In the genomic region with DNA sequence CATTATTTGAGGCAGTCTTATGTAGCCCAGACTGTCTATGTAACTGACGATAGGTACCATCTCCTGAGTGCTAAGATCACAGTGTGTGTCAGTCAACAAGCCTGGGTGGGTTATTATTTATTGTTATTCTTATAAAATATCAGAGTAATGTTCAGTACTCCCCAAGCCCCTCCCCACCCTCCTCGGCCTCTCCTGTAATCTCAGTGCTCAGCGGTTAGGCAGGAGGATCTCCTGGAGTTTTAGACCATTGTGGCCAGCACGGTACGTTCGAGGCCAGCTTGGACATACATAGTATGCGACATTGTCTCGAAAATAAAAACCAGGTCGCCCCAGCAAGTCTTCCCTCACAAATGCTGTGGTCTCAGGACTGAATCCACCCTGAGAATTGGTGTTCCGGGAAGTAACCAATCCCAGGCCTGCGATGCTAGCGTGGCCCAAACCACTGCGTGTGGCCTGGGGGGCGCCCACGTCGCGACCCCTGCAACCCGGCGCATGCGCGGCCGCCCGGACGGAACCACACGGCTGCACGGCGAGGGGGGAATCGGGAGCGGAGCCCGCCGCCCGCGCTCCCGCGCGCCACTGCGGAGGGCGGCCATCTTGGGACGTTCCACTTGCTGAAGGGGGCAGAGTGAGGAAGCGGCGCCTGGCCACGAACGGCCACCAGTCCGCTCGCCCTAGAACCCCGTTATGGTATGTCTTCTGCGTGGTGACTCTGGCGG, we compare ENCODE assay signal across 8 mouse cellular contexts. TPM values are rescaled to one million over a fixed set of nuclear protein-coding genes. Genes with fewer than 3 reads are reported as not detected.
A peak's percentile ranks its signal among the peaks of the same experiment; 100 is the strongest.
DNase-seq lines count a peak whose midpoint lies in the region; ATAC-seq and TF ChIP-seq lines count a peak whose summit lies in the region.
"Not testable (repeated sequence)": the region's sequence is repeated elsewhere in the genome, so short reads cannot be mapped to it uniquely, and the experiment has no call there.

No protein-coding gene starts in this region.

- intact Hi-C loops in left cerebral cortex, postnatal 36 days (cut with DNase I): loop anchor here (10.0 kb wide), 1 partner anchor 151 kb away; the partner anchor contains the start of gene Hdac6

- H3K4me1 ChIP-seq in embryonic fibroblast, embryonic 13.5 days (ENCODE audit: control insufficient read depth, insufficient read depth, low read length); intestine, postnatal 0 days (replicated peaks; ENCODE audit: control insufficient read depth, insufficient read depth, low read length): not testable (repeated sequence)

- TF ChIP-seq POLR2A in embryonic fibroblast, embryonic 13.5 days (IDR thresholded peaks at IDR 0.05; ENCODE audit: low read depth, low read length): not testable (repeated sequence)

- H3K36me3 ChIP-seq in intestine, postnatal 0 days (ENCODE audit: control insufficient read depth, insufficient read depth): not testable (repeated sequence)

- not testable (repeated sequence) for H3K9me3 ChIP-seq in intestine, postnatal 0 days (ENCODE audit: control insufficient read depth)

- H3K4me2 ChIP-seq in intestine, postnatal 0 days (replicated peaks; ENCODE audit: low read depth): peak overlapping the region; percentile 45; the same call in 1 of the 2 replicates

- ATAC-seq in intestine, postnatal 0 days: peak; percentile 93
- ATAC-seq in megakaryocyte, adult 5-6 weeks (ENCODE audit: poor library complexity, severe bottlenecking): peak; percentile 89

- H3K27ac ChIP-seq in embryonic fibroblast, embryonic 13.5 days (ENCODE audit: insufficient read depth, low read length); intestine, postnatal 0 days (ENCODE audit: low read depth, low read length): not testable (repeated sequence)

- WGBS in intestine, postnatal 0 days: 18% methylated on average over 19 of the region's 48 CpGs

- DNase-seq in adrenal gland, postnatal 25 days: peak; percentile 71
- DNase-seq in heart, adult 8-10 months (ENCODE audit: low spot score): peak; percentile 76
- DNase-seq in left cerebral cortex, postnatal 36 days (ENCODE audit: low spot score in 2 of 2): peak; percentile 84 to 89
- peak; percentile 66 to 85 for DNase-seq in right cerebral cortex, adult 2 months (ENCODE audit: low spot score in 2 of 2)
- peak; percentile 73 for DNase-seq in urinary bladder, postnatal 25 days (ENCODE audit: low spot score)

- TF ChIP-seq CTCF in embryonic fibroblast, embryonic 13.5 days (IDR thresholded peaks at IDR 0.05; ENCODE audit: borderline replicate concordance, insufficient read depth, low read length); intestine, postnatal 0 days (IDR thresholded peaks at IDR 0.05; ENCODE audit: low read depth): not testable (repeated sequence)

- H3K9ac ChIP-seq in intestine, postnatal 0 days (ENCODE audit: low read depth, low read length): not testable (repeated sequence)

- H3K27me3 ChIP-seq in intestine, postnatal 0 days (replicated peaks; ENCODE audit: control insufficient read depth, insufficient read depth, low read length): not testable (repeated sequence)

- H3K4me3 ChIP-seq in embryonic fibroblast, embryonic 13.5 days (ENCODE audit: insufficient read depth, low read length): peak overlapping the region; percentile 48
- H3K4me3 ChIP-seq in intestine, postnatal 0 days (ENCODE audit: low read depth, low read length): peak overlapping the region; percentile 21; the same call in 1 of the 2 replicates

RNA-seq across cellular contexts. Expression of gene Was, which starts 5.9 kb away (rescaled TPM):
- 0.71 and 1.2 TPM in 2 replicates for total RNA-seq in adrenal gland, postnatal 25 days (2021)
- polyA plus RNA-seq in embryonic fibroblast, embryonic 13.5 days (2011; ENCODE audit: insufficient read length, low read depth, missing spikeins): 0.25 TPM in 1 of 2 replicates, not detected in the other
- 1 to 10 TPM; 1.3 to 2.5 (median 1.6) TPM for total RNA-seq in heart, adult 8-10 months (2022)
- polyA plus RNA-seq in intestine, postnatal 0 days (2015; fragmentation: Nextera tagmentation; extraction: Ambion mirVana): 0.34 and 0.48 TPM in 2 replicates
- total RNA-seq in left cerebral cortex, postnatal 36 days (2021): 1 to 10 TPM; 1.5 to 1.6 TPM
- 107 and 116 TPM in 2 replicates for total RNA-seq in megakaryocyte, adult 5-6 weeks (2015)
- total RNA-seq in megakaryocyte, adult 5-6 weeks (2017): 145 and 149 TPM in 2 replicates

RNA-seq across cellular contexts. Expression of gene Suv39h1, which starts 21.7 kb away (rescaled TPM):
- total RNA-seq in adrenal gland, postnatal 25 days (2021): 14.7 and 17.7 TPM in 2 replicates
- 24.8 and 31.0 TPM in 2 replicates for polyA plus RNA-seq in embryonic fibroblast, embryonic 13.5 days (2011; ENCODE audit: insufficient read length, low read depth, missing spikeins)
- 1 to 10 TPM; 4.0 to 6.4 (median 4.5) TPM for total RNA-seq in heart, adult 8-10 months (2022)
- polyA plus RNA-seq in intestine, postnatal 0 days (2015; fragmentation: Nextera tagmentation; extraction: Ambion mirVana): 15.5 and 16.5 TPM in 2 replicates
- total RNA-seq in left cerebral cortex, postnatal 36 days (2021): 10 to 100 TPM; 28.3 TPM
- 37.8 and 43.6 TPM in 2 replicates for total RNA-seq in megakaryocyte, adult 5-6 weeks (2015)
- 50.3 and 53.9 TPM in 2 replicates for total RNA-seq in megakaryocyte, adult 5-6 weeks (2017)

RNA-seq across cellular contexts. Expression of gene Wdr13, which starts 36.5 kb away (rescaled TPM):
- total RNA-seq in adrenal gland, postnatal 25 days (2021): 71.8 and 74.9 TPM in 2 replicates
- polyA plus RNA-seq in embryonic fibroblast, embryonic 13.5 days (2011; ENCODE audit: insufficient read length, low read depth, missing spikeins): 26.7 and 29.9 TPM in 2 replicates
- 10 to 100 TPM; 34.2 to 48.2 (median 41.0) TPM for total RNA-seq in heart, adult 8-10 months (2022)
- 10.1 and 13.6 TPM in 2 replicates for polyA plus RNA-seq in intestine, postnatal 0 days (2015; fragmentation: Nextera tagmentation; extraction: Ambion mirVana)
- 100 to 1,000 TPM; 203 TPM for total RNA-seq in left cerebral cortex, postnatal 36 days (2021)
- 17.4 and 20.3 TPM in 2 replicates for total RNA-seq in megakaryocyte, adult 5-6 weeks (2015)
- total RNA-seq in megakaryocyte, adult 5-6 weeks (2017): 22.2 and 27.9 TPM in 2 replicates

RNA-seq across cellular contexts. Expression of gene Rbm3, which starts 49.5 kb away (rescaled TPM):
- total RNA-seq in adrenal gland, postnatal 25 days (2021): 78.5 and 115 TPM in 2 replicates
- polyA plus RNA-seq in embryonic fibroblast, embryonic 13.5 days (2011; ENCODE audit: insufficient read length, low read depth, missing spikeins): 486 and 515 TPM in 2 replicates
- 100 to 1,000 TPM in 1 of 4 experiments, 10 to 100 TPM in 3; 38.2 to 113 (median 59.5) TPM for total RNA-seq in heart, adult 8-10 months (2022)
- polyA plus RNA-seq in intestine, postnatal 0 days (2015; fragmentation: Nextera tagmentation; extraction: Ambion mirVana): 591 and 623 TPM in 2 replicates
- total RNA-seq in left cerebral cortex, postnatal 36 days (2021): 100 to 1,000 TPM; 124 to 126 TPM
- 982 and 1,036 TPM in 2 replicates for total RNA-seq in megakaryocyte, adult 5-6 weeks (2015)
- 1,421 and 1,439 TPM in 2 replicates for total RNA-seq in megakaryocyte, adult 5-6 weeks (2017)

Comparison
In these comparisons a context has a peak if more than half of its experiments do, and no peak if none do; other contexts are left out.
1. RNA of gene Was, which starts 5.9 kb away (total RNA-seq): 107 to 149 TPM in megakaryocyte, adult 5-6 weeks; 1.3 to 2.5 TPM in heart, adult 8-10 months, 1.5 to 1.6 TPM in left cerebral cortex, postnatal 36 days and 0.71 to 1.2 TPM in adrenal gland, postnatal 25 days; every median in the first group is over 10 times any median in the second.
2. Peak in every context shown above with its lines, with median percentiles within 50 percentile points of each other: DNase-seq.